Mouse (Mus musculus): ENCODE measurements around the gene Ilf3. TPM values are rescaled to one million over a fixed set of nuclear protein-coding genes. Genes with fewer than 3 reads are reported as not detected.
"Not testable (repeated sequence)": the region's sequence is repeated elsewhere in the genome, so short reads cannot be mapped to it uniquely, and the experiment has no call there.

Gene Ilf3
- 81.0 and 81.1 TPM in 2 replicates for polyA plus RNA-seq (2012; rRNA removed)

DNA sequence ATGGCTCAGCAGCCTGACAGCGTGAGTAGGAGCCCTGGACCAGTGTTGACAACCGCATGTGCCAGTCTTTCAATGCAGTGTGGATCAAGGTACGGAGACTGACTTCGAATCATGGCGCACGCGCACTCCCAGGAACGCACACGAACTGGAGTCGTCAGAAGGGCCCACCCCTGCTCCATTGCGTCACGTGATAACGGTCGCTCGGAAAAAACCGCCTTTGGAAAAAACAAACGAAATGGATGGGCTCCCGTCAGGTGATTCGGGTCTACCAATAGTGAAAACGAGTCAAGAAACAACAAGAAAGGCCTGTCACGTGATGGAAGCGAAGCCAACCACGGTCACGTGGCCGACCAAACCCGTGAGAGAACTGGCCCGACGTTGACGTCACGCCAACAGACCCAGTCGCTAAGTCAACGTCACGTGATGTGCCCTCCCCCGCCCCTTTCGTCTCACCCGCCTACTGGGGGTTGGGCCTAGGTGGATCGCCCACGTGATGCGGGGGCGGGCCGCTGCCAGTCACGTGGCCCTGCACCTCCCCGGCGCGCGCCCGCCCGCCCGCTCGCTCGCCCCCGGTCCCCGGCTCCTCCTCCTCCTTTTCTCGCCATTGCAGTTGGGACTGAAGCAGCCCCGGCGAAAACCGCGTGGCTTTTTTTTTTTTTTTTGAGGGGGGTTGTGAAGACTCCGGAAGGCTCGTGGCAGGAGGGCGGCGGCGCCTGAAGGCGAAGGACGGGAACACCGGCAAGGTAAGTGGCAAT is at the start of gene Ilf3:
TSS of gene Ilf3 (plus strand) at position 515 of the 755 bp plus-strand sequence.
- TF ChIP-seq CTCF (IDR thresholded peaks at IDR 0.05; ENCODE audit: borderline replicate concordance, insufficient read depth, low read depth, low read length) (no peak), POLR2A (IDR thresholded peaks at IDR 0.05; ENCODE audit: borderline replicate concordance, insufficient read depth, low read length) (peak; percentile 83; the same call in 1 of the 2 replicates)
- no peaks in the 10 kb centered on the region for H3K4me1 ChIP-seq (ENCODE audit: control insufficient read depth, insufficient read depth, low read length)
- peak; percentile 100 for DNase-seq
- peak within 1 kb of the TSS; percentile 90 for H3K4me3 ChIP-seq (replicated peaks; ENCODE audit: insufficient read depth, low read depth, low read length)
- WGBS, result under 1% methylated on average over 63 of the region's 66 CpGs
- peak within 1 kb of the TSS; percentile 20; the same call in 1 of the 2 replicates for H3K27ac ChIP-seq (ENCODE audit: insufficient read depth, low read length)
- no peaks in the 10 kb centered on the region for H3K27me3 ChIP-seq (ENCODE audit: control insufficient read depth, insufficient read depth, low read length)

- H3K4me3 ChIP-seq (replicated peaks; ENCODE audit: insufficient read depth, low read depth, low read length), result no peak overlapping the region
- TF ChIP-seq CTCF (IDR thresholded peaks at IDR 0.05; ENCODE audit: borderline replicate concordance, insufficient read depth, low read depth, low read length), result no peak
- no peak for TF ChIP-seq POLR2A (IDR thresholded peaks at IDR 0.05; ENCODE audit: borderline replicate concordance, insufficient read depth, low read length)
- no peak overlapping the region for H3K27ac ChIP-seq (ENCODE audit: insufficient read depth, low read length)
- H3K27me3 ChIP-seq (ENCODE audit: control insufficient read depth, insufficient read depth, low read length), result no peaks in the 10 kb centered on the region
- peaks cover 4% of the 10 kb centered on the region for H3K4me1 ChIP-seq (ENCODE audit: control insufficient read depth, insufficient read depth, low read length)
- WGBS, result 91% methylated on average over 6 of the region's 6 CpGs
- DNase-seq, result no peak
Measured at GRCm38 (mm10) chr9:21318792-21319191, 48.9 kb upstream of the Ilf3 start.

DNA sequence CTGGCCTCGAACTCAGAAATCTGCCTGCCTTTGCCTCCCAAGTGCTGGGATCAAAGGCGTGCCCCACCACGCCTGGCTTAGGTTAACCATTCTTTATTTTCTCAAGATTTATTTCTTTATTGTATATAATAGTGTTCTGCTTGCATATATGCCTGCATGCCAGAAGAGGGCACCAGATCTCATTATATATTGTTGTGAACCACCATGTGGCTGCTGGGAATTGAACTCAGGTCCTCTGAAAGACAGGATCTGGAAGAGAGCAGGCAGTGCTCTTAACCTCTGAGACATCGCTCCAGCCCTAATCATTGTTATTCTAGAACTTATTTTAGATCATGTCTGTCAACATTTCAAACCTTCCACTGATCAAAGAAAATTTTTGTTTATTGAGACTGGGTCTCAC is 48.2 kb upstream of the Ilf3 start:
- WGBS, result 96% methylated on average over 4 of the region's 4 CpGs
- no peak for TF ChIP-seq CTCF (IDR thresholded peaks at IDR 0.05; ENCODE audit: borderline replicate concordance, insufficient read depth, low read depth, low read length)
- TF ChIP-seq POLR2A (IDR thresholded peaks at IDR 0.05; ENCODE audit: borderline replicate concordance, insufficient read depth, low read length), result no peak
- H3K27ac ChIP-seq (ENCODE audit: insufficient read depth, low read length), result no peak overlapping the region
- no peak for DNase-seq
- no peak overlapping the region for H3K4me3 ChIP-seq (replicated peaks; ENCODE audit: insufficient read depth, low read depth, low read length)
- H3K27me3 ChIP-seq (ENCODE audit: control insufficient read depth, insufficient read depth, low read length), result no peaks in the 10 kb centered on the region
- H3K4me1 ChIP-seq (ENCODE audit: control insufficient read depth, insufficient read depth, low read length), result peaks cover 7% of the 10 kb centered on the region

- WGBS, result 17% methylated on average over 4 of the region's 4 CpGs
- DNase-seq, result no peak
- Histone ChIP-seq H3K27ac (ENCODE audit: insufficient read depth, low read length) (no peak overlapping the region), H3K4me3 (replicated peaks; ENCODE audit: insufficient read depth, low read depth, low read length) (peak overlapping the region; percentile 96), H3K27me3 (ENCODE audit: control insufficient read depth, insufficient read depth, low read length) (no peaks in the 10 kb centered on the region), H3K4me1 (ENCODE audit: control insufficient read depth, insufficient read depth, low read length) (peaks cover 10% of the 10 kb centered on the region)
- TF ChIP-seq CTCF (IDR thresholded peaks at IDR 0.05; ENCODE audit: borderline replicate concordance, insufficient read depth, low read depth, low read length) (no peak), POLR2A (IDR thresholded peaks at IDR 0.05; ENCODE audit: borderline replicate concordance, insufficient read depth, low read length) (no peak)
Measured at GRCm38 (mm10) chr9:21320280-21320618, 47.4 kb upstream of the Ilf3 start.

DNA sequence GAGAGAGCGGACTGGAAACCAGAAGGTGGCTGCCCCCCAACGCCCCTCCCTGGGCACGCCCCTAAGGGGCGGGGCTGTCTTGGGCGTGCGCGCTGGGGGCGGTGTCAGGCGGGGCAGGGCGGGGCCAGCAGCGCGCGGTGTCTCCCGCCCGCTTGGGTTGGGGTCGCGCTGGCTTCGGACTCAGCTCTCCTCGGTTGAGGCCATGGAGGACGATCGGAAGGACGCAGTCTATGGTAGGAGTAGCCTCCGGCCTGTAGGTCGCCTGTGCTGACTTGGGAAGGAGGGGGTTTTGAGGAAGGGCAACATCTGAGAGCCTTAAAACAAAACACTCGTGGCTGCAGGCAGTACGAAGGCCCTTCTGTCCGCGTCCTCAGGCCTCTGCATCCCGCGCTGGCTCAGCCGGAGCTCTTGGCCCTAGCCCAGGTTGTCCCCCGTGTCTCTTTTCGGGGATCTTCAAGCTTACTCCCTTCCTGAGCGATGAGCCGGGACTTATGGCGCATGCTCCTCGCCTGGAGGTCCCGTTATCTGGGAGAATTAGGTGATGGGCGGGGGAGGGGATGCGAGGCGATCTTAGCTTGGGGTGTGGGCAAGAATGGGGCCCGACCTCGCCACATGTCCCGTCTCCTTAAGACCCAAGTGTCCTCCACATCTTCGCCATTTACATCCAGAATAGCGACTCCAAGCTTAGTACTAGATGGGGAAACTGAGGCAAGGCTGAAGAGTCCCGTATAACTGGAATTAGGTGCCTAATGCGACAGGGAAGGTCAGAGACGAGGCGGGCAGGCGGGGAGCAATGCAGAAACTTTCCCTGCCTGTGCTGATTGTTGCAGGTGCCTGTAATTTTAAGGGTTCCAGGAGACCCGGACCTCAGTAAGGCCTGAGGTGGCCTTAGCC is 46.8 kb upstream of the Ilf3 start, which contains the start of gene Slc44a2:
TSS of gene Slc44a2 (plus strand) at position 80 of the 894 bp plus-strand sequence.
- WGBS, result under 1% methylated on average over 52 of the region's 52 CpGs
- no peaks in the 10 kb centered on the region for H3K27me3 ChIP-seq (ENCODE audit: control insufficient read depth, insufficient read depth, low read length)
- peak within 1 kb of the TSS; percentile 28 for H3K27ac ChIP-seq (ENCODE audit: insufficient read depth, low read length)
- TF ChIP-seq POLR2A (IDR thresholded peaks at IDR 0.05; ENCODE audit: borderline replicate concordance, insufficient read depth, low read length), result peak; percentile 68; the same call in 1 of the 2 replicates
- no peak for TF ChIP-seq CTCF (IDR thresholded peaks at IDR 0.05; ENCODE audit: borderline replicate concordance, insufficient read depth, low read depth, low read length)
- peaks cover 10% of the 10 kb centered on the region for H3K4me1 ChIP-seq (ENCODE audit: control insufficient read depth, insufficient read depth, low read length)
- peak within 1 kb of the TSS; percentile 96 for H3K4me3 ChIP-seq (replicated peaks; ENCODE audit: insufficient read depth, low read depth, low read length)
- DNase-seq, result peak; percentile 85 to 89

- Histone ChIP-seq H3K4me1 (ENCODE audit: control insufficient read depth, insufficient read depth, low read length) (peaks cover 10% of the 10 kb centered on the region), H3K27me3 (ENCODE audit: control insufficient read depth, insufficient read depth, low read length) (no peaks in the 10 kb centered on the region), H3K4me3 (replicated peaks; ENCODE audit: insufficient read depth, low read depth, low read length) (peak overlapping the region; percentile 96), H3K27ac (ENCODE audit: insufficient read depth, low read length) (0 out of 2 replicates have a peak overlapping the region, but pooled peaks have one; percentile 28)
- TF ChIP-seq CTCF (IDR thresholded peaks at IDR 0.05; ENCODE audit: borderline replicate concordance, insufficient read depth, low read depth, low read length) (no peak), POLR2A (IDR thresholded peaks at IDR 0.05; ENCODE audit: borderline replicate concordance, insufficient read depth, low read length) (no peak)
- WGBS, result 12% methylated on average over 6 of the region's 6 CpGs
- no peak for DNase-seq
Measured at GRCm38 (mm10) chr9:21321513-21321835, 46.2 kb upstream of the Ilf3 start.

DNA sequence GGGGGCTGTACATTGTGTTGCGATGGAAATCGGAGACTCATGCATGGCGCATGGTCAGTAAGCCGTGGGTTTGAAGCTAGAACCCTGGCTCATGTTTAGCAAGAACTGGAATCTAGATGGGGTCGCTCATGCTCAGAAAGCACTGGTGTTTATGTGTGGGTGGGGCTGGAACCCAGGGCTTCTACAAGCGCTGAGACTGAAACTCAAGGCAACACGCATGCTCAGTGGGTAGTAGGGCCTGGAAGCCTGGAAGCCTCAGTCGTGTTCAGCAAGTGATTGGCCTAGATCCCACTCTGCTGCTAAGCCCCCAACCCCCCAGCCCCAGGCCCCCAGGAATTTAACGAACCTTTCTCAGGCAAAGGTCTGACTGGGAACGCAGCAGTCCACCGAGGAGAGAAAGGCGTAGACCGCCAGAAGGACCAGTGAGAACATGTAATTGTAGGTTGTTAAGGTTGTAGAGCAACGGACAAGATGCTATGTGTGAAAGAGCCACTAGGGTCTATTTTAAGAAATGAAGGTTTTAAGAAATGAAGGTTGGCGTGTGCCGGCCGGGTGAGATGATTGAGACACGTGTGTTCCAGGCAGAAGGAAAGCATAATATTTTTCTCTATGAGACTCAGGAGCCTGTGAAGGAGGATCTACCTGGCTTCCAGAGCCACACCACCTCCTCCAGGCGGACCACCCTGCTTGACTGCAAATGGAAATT is 45.3 kb upstream of the Ilf3 start:
- Histone ChIP-seq H3K27me3 (ENCODE audit: control insufficient read depth, insufficient read depth, low read length) (no peaks in the 10 kb centered on the region), H3K27ac (ENCODE audit: insufficient read depth, low read length) (no peak overlapping the region), H3K4me3 (replicated peaks; ENCODE audit: insufficient read depth, low read depth, low read length) (no peak overlapping the region), H3K4me1 (ENCODE audit: control insufficient read depth, insufficient read depth, low read length) (peaks cover 10% of the 10 kb centered on the region)
- 51% methylated on average over 19 of the region's 19 CpGs for WGBS
- TF ChIP-seq POLR2A (IDR thresholded peaks at IDR 0.05; ENCODE audit: borderline replicate concordance, insufficient read depth, low read length) (no peak), CTCF (IDR thresholded peaks at IDR 0.05; ENCODE audit: borderline replicate concordance, insufficient read depth, low read depth, low read length) (no peak)
- DNase-seq, result peak in 1 of 2 experiments; percentile 28

DNA sequence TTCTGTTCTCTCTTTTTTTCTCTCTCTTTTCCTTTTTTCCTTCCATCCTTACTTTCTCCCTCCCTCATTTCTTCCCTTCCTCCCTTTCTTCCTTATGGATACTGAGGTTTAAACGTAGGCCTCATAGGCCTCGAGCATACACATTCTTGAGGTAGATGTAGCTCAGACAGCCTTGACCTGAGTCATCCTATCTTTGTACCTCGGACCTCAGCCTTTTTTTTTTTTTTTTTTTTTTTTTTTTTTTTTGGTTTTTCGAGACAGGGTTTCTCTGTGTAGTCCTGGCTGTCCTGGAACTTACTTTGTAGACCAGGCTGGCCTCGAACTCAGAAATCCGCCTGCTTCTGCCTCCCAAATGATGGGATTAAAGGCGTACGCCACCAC is 44.8 kb upstream of the Ilf3 start:
- H3K27ac ChIP-seq (ENCODE audit: insufficient read depth, low read length); H3K27me3 ChIP-seq (ENCODE audit: control insufficient read depth, insufficient read depth, low read length); H3K4me1 ChIP-seq (ENCODE audit: control insufficient read depth, insufficient read depth, low read length); DNase-seq; H3K4me3 ChIP-seq (replicated peaks; ENCODE audit: insufficient read depth, low read depth, low read length): not testable (repeated sequence)
- WGBS, result 86% methylated on average over 8 of the region's 8 CpGs
